ENCODE assay signal across 9 mouse cellular contexts in the genomic region with DNA sequence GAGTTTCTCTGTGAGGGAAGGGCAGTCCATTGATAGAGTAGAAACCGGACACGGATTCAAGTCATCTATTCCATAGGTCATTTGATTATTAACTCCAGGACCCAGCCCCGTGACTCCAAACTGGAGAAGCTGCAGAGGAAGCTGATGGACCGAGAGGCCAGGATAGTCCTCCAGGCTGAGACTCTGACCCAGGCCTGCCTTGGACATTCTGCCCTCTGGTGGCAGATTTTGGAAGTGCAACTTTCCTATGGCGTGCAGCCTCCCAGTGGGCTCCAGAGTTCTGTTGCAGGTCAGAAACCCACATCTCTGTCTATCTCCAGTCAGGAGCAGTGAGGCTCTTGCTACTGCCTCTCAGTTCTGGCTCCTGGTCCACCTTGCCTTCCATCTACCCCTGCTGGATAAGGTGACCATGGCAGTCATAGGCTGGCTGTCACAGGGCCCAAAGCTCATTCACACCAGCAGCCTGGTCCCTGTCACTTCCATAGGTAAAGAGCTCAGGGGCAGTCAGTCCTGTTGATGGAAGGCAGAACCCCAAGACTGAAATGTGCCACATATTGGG. TPM values are rescaled to one million over a fixed set of nuclear protein-coding genes. Genes with fewer than 3 reads are reported as not detected.
A peak's percentile ranks its signal among the peaks of the same experiment; 100 is the strongest.
DNase-seq lines count a peak whose midpoint lies in the region; ATAC-seq and TF ChIP-seq lines count a peak whose summit lies in the region.
"Had no signal": no experiment of that assay in that cellular context is flagged by ENCODE, and none has a peak within 500 bp of the region (broad histone marks: within the 10 kb centered on the region; RNA-seq: fewer than 3 reads in every experiment).

No protein-coding gene starts in this region.

- H3K27me3 ChIP-seq in cerebellum, adult 2 months (ENCODE audit: control insufficient read depth, insufficient read depth, low read length), result no peaks in the 10 kb centered on the region
- H3K27me3 ChIP-seq: limb, embryonic 12.5 days had no signal

- 79% methylated on average over 5 of the region's 5 CpGs for WGBS in cerebellum, adult 2 months

- TF ChIP-seq CTCF in cerebellum, adult 2 months (IDR thresholded peaks at IDR 0.05; ENCODE audit: borderline replicate concordance, insufficient read depth, low read depth, low read length), result peak; percentile 60; the same call in 1 of the 2 replicates

- TF ChIP-seq POLR2A in cerebellum, adult 2 months (IDR thresholded peaks at IDR 0.05; ENCODE audit: borderline replicate concordance, insufficient read depth, low read length), result no peak

- ATAC-seq in megakaryocyte, adult 5-6 weeks (ENCODE audit: poor library complexity, severe bottlenecking), result peak; percentile 91

- peaks cover 6% of the 10 kb centered on the region for H3K4me1 ChIP-seq in cerebellum, adult 2 months (ENCODE audit: control insufficient read depth, insufficient read depth, low read length)
- H3K4me1 ChIP-seq: limb, embryonic 12.5 days had no signal

- H3K27ac ChIP-seq in cerebellum, adult 2 months (ENCODE audit: insufficient read depth, low read length), result no peak overlapping the region
- H3K27ac ChIP-seq: limb, embryonic 12.5 days had no signal

- DNase-seq in cerebellum, adult 2 months, result peak; percentile 29 to 51
- DNase-seq in cerebellum, adult 11-12 months, result no peak
- DNase-seq in MN1 (ENCODE audit: low spot score), result peak; percentile 26
- peak; percentile 45 to 57 for DNase-seq in cerebellum, postnatal 36 days
- peak; percentile 35 for DNase-seq in heart, adult 8-10 months (ENCODE audit: low spot score)
- DNase-seq in kidney, postnatal 14 days, result peak; percentile 57
- DNase-seq in spleen, postnatal 36 days (ENCODE audit: low spot score in 2 of 2), result peak; percentile 21

- H3K4me3 ChIP-seq in cerebellum, adult 2 months (replicated peaks; ENCODE audit: insufficient read depth, low read depth, low read length), result no peak overlapping the region
- H3K4me3 ChIP-seq: limb, embryonic 12.5 days had no signal

RNA-seq across cellular contexts. Expression of a gene that starts 53.3 kb away (rescaled TPM):
- polyA plus RNA-seq in cerebellum, adult 2 months (2012; rRNA removed), result 3.4 TPM in 2 replicates
- total RNA-seq in heart, adult 8-10 months (2022), result under 1 TPM; 0.49 to 1.00 (median 0.65) TPM
- total RNA-seq in megakaryocyte, adult 5-6 weeks (2015), result not detected in 2 replicates
- not detected in 2 replicates for total RNA-seq in megakaryocyte, adult 5-6 weeks (2017)
